In genomic region chr12:70686971-70687370, GRCm38 (mm10) we compare ENCODE assay signal across 9 mouse cellular contexts.
A peak's percentile ranks its signal among the peaks of the same experiment; 100 is the strongest.
DNase-seq lines count a peak whose midpoint lies in the region; ATAC-seq and TF ChIP-seq lines count a peak whose summit lies in the region.
"Had no signal": no experiment of that assay in that cellular context is flagged by ENCODE, and none has a peak within 500 bp of the region (broad histone marks: within the 10 kb centered on the region; RNA-seq: fewer than 3 reads in every experiment).

No protein-coding gene starts in this region.

- no peak for TF ChIP-seq CTCF in heart, adult 2 months (IDR thresholded peaks at IDR 0.05)

- intact Hi-C loops in heart, adult 2 months (cut with DNase I) = no loop called here

- ATAC-seq in heart, embryonic 11.5 days (replicated peaks; ENCODE audit: insufficient number of reproducible peaks, low FRiP score, low TSS enrichment) = no peak
- 0 out of 2 replicates have a peak, but pooled peaks have one; percentile 33 for ATAC-seq in heart, embryonic 14.5 days (ENCODE audit: insufficient number of reproducible peaks, insufficient read depth, low FRiP score, low read depth)
- ATAC-seq in kidney, embryonic 14.5 days (ENCODE audit: low FRiP score, low TSS enrichment) = no peak

- H3K9ac ChIP-seq in heart, adult 2 months (ENCODE audit: low read depth, low read length) = no peak overlapping the region
- H3K9ac ChIP-seq in heart, embryonic 11.5 days (ENCODE audit: low read depth, low read length) = no peak overlapping the region
- no peak overlapping the region for H3K9ac ChIP-seq in heart, embryonic 14.5 days (ENCODE audit: low read length)
- H3K9ac ChIP-seq in kidney, embryonic 14.5 days (ENCODE audit: low read depth, low read length) = no peak overlapping the region

- no peak for TF ChIP-seq POLR2A in heart, adult 2 months (IDR thresholded peaks at IDR 0.05; ENCODE audit: insufficient read depth, low read depth, low read length)

- H3K4me1 ChIP-seq in heart, adult 2 months (ENCODE audit: control insufficient read depth, insufficient read depth, low read length) = no peaks in the 10 kb centered on the region
- H3K4me1 ChIP-seq in heart, embryonic 11.5 days (ENCODE audit: control insufficient read depth, insufficient read depth, low read length) = peaks cover 36% of the 10 kb centered on the region
- peaks cover 40 to 46% of the 10 kb centered on the region in 2 experiments for H3K4me1 ChIP-seq in heart, embryonic 14.5 days (ENCODE audit: control insufficient read depth in 2 of 2, insufficient read depth in 2 of 2, low read length in 2 of 2)
- no peaks in the 10 kb centered on the region for H3K4me1 ChIP-seq in kidney, embryonic 14.5 days (ENCODE audit: control insufficient read depth, insufficient read depth, low read length)

- H3K27me3 ChIP-seq in heart, adult 2 months (ENCODE audit: control insufficient read depth, insufficient read depth, low read length) = no peaks in the 10 kb centered on the region
- no peaks in the 10 kb centered on the region for H3K27me3 ChIP-seq in heart, embryonic 11.5 days (ENCODE audit: control insufficient read depth, insufficient read depth, low read length)
- no peaks in the 10 kb centered on the region for H3K27me3 ChIP-seq in heart, embryonic 14.5 days (ENCODE audit: control insufficient read depth, insufficient read depth, low read length)
- no peaks in the 10 kb centered on the region for H3K27me3 ChIP-seq in kidney, embryonic 14.5 days (ENCODE audit: control insufficient read depth, insufficient read depth, low read length)
- H3K27me3 ChIP-seq: CH12.LX had no signal

- no peak overlapping the region for H3K4me2 ChIP-seq in heart, embryonic 11.5 days
- H3K4me2 ChIP-seq in heart, embryonic 14.5 days (ENCODE audit: low read length) = peak overlapping the region; percentile 27; the same call in 1 of the 2 replicates
- H3K4me2 ChIP-seq in kidney, embryonic 14.5 days (replicated peaks; ENCODE audit: low read depth, low read length) = no peak overlapping the region

- H3K9me3 ChIP-seq in heart, embryonic 11.5 days (replicated peaks; ENCODE audit: control insufficient read depth, low read length) = no peaks in the 10 kb centered on the region
- H3K9me3 ChIP-seq in heart, embryonic 14.5 days (ENCODE audit: control insufficient read depth, low read length) = no peaks in the 10 kb centered on the region
- H3K9me3 ChIP-seq in kidney, embryonic 14.5 days (ENCODE audit: control insufficient read depth, low read length) = no peaks in the 10 kb centered on the region

- WGBS in heart, adult 2 months = 33% methylated on average over 12 of the region's 12 CpGs
- WGBS in heart, embryonic 11.5 days (ENCODE audit: insufficient replicate concordance) = 63% methylated on average over 12 of the region's 12 CpGs
- 36% methylated on average over 12 of the region's 12 CpGs for whole genome bisulfite sequencing in heart, embryonic 14.5 days
- WGBS in kidney, embryonic 14.5 days = 73% methylated on average over 12 of the region's 12 CpGs

- no peak overlapping the region for H3K4me3 ChIP-seq in heart, adult 2 months
- no peak overlapping the region for H3K4me3 ChIP-seq in heart, embryonic 11.5 days (ENCODE audit: low read depth, low read length)
- no peak overlapping the region for H3K4me3 ChIP-seq in heart, embryonic 14.5 days (ENCODE audit: control insufficient read depth in 1 of 2, insufficient read depth in 1 of 2, low read depth in 1 of 2, low read length in 2 of 2)
- no peak overlapping the region for H3K4me3 ChIP-seq in kidney, embryonic 14.5 days (ENCODE audit: low read length)

- peak; percentile 28 to 30 for DNase-seq in heart, adult 2 months
- DNase-seq in testis, postnatal 10 days (ENCODE audit: low spot score) = peak; percentile 44
- no peak for DNase-seq in testis, postnatal 14 days (ENCODE audit: low spot score)
- no peak for DNase-seq in thymus, postnatal 25 days
- no peak for DNase-seq in ovary, postnatal 10 days (ENCODE audit: low spot score)

- H3K79me2 ChIP-seq in heart, adult 2 months (replicated peaks; ENCODE audit: control insufficient read depth, insufficient read depth, low read length) = no peaks in the 10 kb centered on the region

- H3K36me3 ChIP-seq in heart, adult 2 months (ENCODE audit: control insufficient read depth, insufficient read depth, low read length) = no peaks in the 10 kb centered on the region
- H3K36me3 ChIP-seq in heart, embryonic 11.5 days (ENCODE audit: control insufficient read depth, insufficient read depth, low read length) = no peaks in the 10 kb centered on the region
- H3K36me3 ChIP-seq in heart, embryonic 14.5 days (ENCODE audit: control insufficient read depth, insufficient read depth, low read length) = no peaks in the 10 kb centered on the region
- no peaks in the 10 kb centered on the region for H3K36me3 ChIP-seq in kidney, embryonic 14.5 days (ENCODE audit: control insufficient read depth, insufficient read depth, low read length)

- no peak for TF ChIP-seq EP300 in heart, adult 2 months (IDR thresholded peaks at IDR 0.05; ENCODE audit: insufficient read depth, low read depth, low read length)

- H3K27ac ChIP-seq in heart, adult 2 months = no peak overlapping the region; the same call in 1 of the 2 replicates
- no peak overlapping the region for H3K27ac ChIP-seq in heart, embryonic 11.5 days (ENCODE audit: low read depth, low read length)
- H3K27ac ChIP-seq in heart, embryonic 14.5 days (replicated peaks in 1 of 2; ENCODE audit: control insufficient read depth in 1 of 2, insufficient read depth in 1 of 2, low read depth in 2 of 2, low read length in 2 of 2) = peak overlapping the region in 1 of 2 experiments; percentile 38; a peak in 1 of 4 replicates
- H3K27ac ChIP-seq in kidney, embryonic 14.5 days (ENCODE audit: low read depth, low read length) = no peak overlapping the region

Comparison
In these comparisons a context has a peak if more than half of its experiments do, and no peak if none do; other contexts are left out.
1. DNase-seq: peak in heart, adult 2 months (2 of 2) and testis, postnatal 10 days (single experiment); none in testis, postnatal 14 days (single experiment), thymus, postnatal 25 days (single experiment) and ovary, postnatal 10 days (single experiment).